Mouse (Mus musculus) liver, embryonic 12.5 days (tissue): ENCODE measurements around the gene Yeats4. TPM values are rescaled to one million over a fixed set of nuclear protein-coding genes. Genes with fewer than 3 reads are reported as not detected.

Experiments
- polyA plus RNA-seq: library from polyadenylated mRNA; unstranded; fragments of >200 nt; fragmentation: Nextera tagmentation; extraction: Ambion mirVana; gene quantifications from 2 replicates; pipeline ENCODE4 v1.2.1, GENCODE M21; 2016

The Yeats4 gene
- polyA plus RNA-seq, 1 experiment from 2014 or later: 54.0 TPM

Other genes with a start within 250 kb of the Yeats4 start
- 0.06 TPM in 1 of 2 replicates, not detected in the other for gene Best3, start 238.2 kb downstream of the Yeats4 start, polyA plus RNA-seq
- gene Lrrc10, start 179.2 kb downstream of the Yeats4 start, polyA plus RNA-seq: not detected in 2 replicates
- 249 and 252 TPM in 2 replicates for gene Cct2, start 160.7 kb downstream of the Yeats4 start, polyA plus RNA-seq
- gene Frs2, start 76.0 kb downstream of the Yeats4 start, polyA plus RNA-seq: 11.3 and 13.3 TPM in 2 replicates
- gene 9530003J23Rik, start 14.2 kb upstream of the Yeats4 start, polyA plus RNA-seq: not detected in 2 replicates
- gene Lyz2, start 57.8 kb upstream of the Yeats4 start, polyA plus RNA-seq: 115 and 120 TPM in 2 replicates
- gene Lyz1, start 68.4 kb upstream of the Yeats4 start, polyA plus RNA-seq: not detected in 2 replicates
- gene Cpsf6, start 155.5 kb upstream of the Yeats4 start, polyA plus RNA-seq: 92.5 and 96.8 TPM in 2 replicates